In genomic region chr2:92210409-92210808, GRCm38 (mm10) we compare ENCODE assay signal across 31 mouse cellular contexts.
"Had no signal": no experiment of that assay in that cellular context is flagged by ENCODE, and none has a peak within 500 bp of the region (broad histone marks: within the 10 kb centered on the region; RNA-seq: fewer than 3 reads in every experiment).

No protein-coding gene starts in this region.

- H3K9ac ChIP-seq: limb, embryonic 12.5 days; limb, embryonic 13.5 days; limb, embryonic 15.5 days; liver, embryonic 12.5 days; liver, embryonic 13.5 days; liver, embryonic 14.5 days; liver, embryonic 15.5 days; liver, postnatal 0 days; lung, embryonic 14.5 days; lung, embryonic 15.5 days; midbrain, embryonic 12.5 days; midbrain, embryonic 13.5 days; midbrain, embryonic 15.5 days; neural tube, embryonic 12.5 days had no signal

- H3K9me3 ChIP-seq: limb, embryonic 10.5 days; limb, embryonic 12.5 days; limb, embryonic 13.5 days; limb, embryonic 15.5 days; liver, embryonic 12.5 days; liver, embryonic 13.5 days; liver, embryonic 15.5 days; lung, embryonic 15.5 days; megakaryocyte, embryonic 14.5 days; midbrain, embryonic 10.5 days; midbrain, embryonic 12.5 days; midbrain, embryonic 13.5 days; midbrain, embryonic 15.5 days; neural tube, embryonic 12.5 days had no signal

- H3K27ac ChIP-seq: limb, embryonic 10.5 days; limb, embryonic 12.5 days; limb, embryonic 13.5 days; limb, embryonic 15.5 days; liver, embryonic 12.5 days; liver, embryonic 13.5 days; liver, embryonic 14.5 days; liver, embryonic 15.5 days; lung, embryonic 15.5 days; macrophage; midbrain, embryonic 10.5 days; midbrain, embryonic 12.5 days; midbrain, embryonic 13.5 days; midbrain, embryonic 15.5 days; neural tube, embryonic 12.5 days had no signal

- H3K4me1 ChIP-seq: limb, embryonic 15.5 days; liver, embryonic 13.5 days; liver, embryonic 15.5 days; midbrain, embryonic 15.5 days had no signal

- H3K27me3 ChIP-seq: limb, embryonic 12.5 days; limb, embryonic 13.5 days; limb, embryonic 15.5 days; liver, embryonic 12.5 days; liver, embryonic 13.5 days; liver, embryonic 15.5 days; lung, embryonic 15.5 days; megakaryocyte, embryonic 14.5 days; midbrain, embryonic 12.5 days; midbrain, embryonic 13.5 days; midbrain, embryonic 15.5 days; neural tube, embryonic 12.5 days had no signal

- H3K4me2 ChIP-seq: limb, embryonic 12.5 days; limb, embryonic 13.5 days; limb, embryonic 15.5 days; liver, embryonic 11.5 days; liver, embryonic 12.5 days; liver, embryonic 13.5 days; liver, embryonic 15.5 days; lung, embryonic 14.5 days; lung, embryonic 15.5 days; midbrain, embryonic 11.5 days; midbrain, embryonic 12.5 days; midbrain, embryonic 13.5 days; midbrain, embryonic 15.5 days; neural tube, embryonic 12.5 days had no signal

- DNase-seq: left cerebral cortex, postnatal 4 days; liver; liver, embryonic 13.5 days; liver, postnatal 0 days; lung, adult 18-20 months; lung, adult 2 months; lung, embryonic 14.5 days; lung, postnatal 10 days; lung, postnatal 14 days; lung, postnatal 36 days; lung, postnatal 4 days; midbrain, embryonic 14.5 days had no signal

- H3K4me3 ChIP-seq: limb, embryonic 10.5 days; limb, embryonic 12.5 days; limb, embryonic 13.5 days; limb, embryonic 15.5 days; liver, embryonic 12.5 days; liver, embryonic 13.5 days; liver, embryonic 15.5 days; lung, embryonic 15.5 days; megakaryocyte, embryonic 14.5 days; midbrain, embryonic 10.5 days; midbrain, embryonic 12.5 days; midbrain, embryonic 13.5 days; midbrain, embryonic 15.5 days; myocyte; neural tube, embryonic 12.5 days had no signal

- ATAC-seq: liver, embryonic 12.5 days; liver, postnatal 0 days; midbrain, embryonic 13.5 days; midbrain, embryonic 15.5 days; midbrain, embryonic 16.5 days had no signal

- H3K36me3 ChIP-seq: liver, embryonic 13.5 days; liver, embryonic 15.5 days; midbrain, embryonic 15.5 days had no signal
